Mouse (Mus musculus) bone marrow, adult 2 months (tissue): Measurements from ENCODE around the gene Pdss2.

ENCODE experiments used
- CTCF ChIP-seq: fragments of 200-500 bp; IDR thresholded peaks from 2 replicates; pipeline ENCODE4 v1.5.1; 2011; ENCODE audit warnings: low read length, control low read depth; ENCODE audit not compliant: control insufficient read depth, insufficient read depth
- POLR2A ChIP-seq: fragments of 200-500 bp; IDR thresholded peaks from 2 replicates; pipeline ENCODE4 v1.6.1; 2011; ENCODE audit warnings: low read depth, mild to moderate bottlenecking, control low read depth, low read length, borderline replicate concordance; ENCODE audit not compliant: control insufficient read depth

DNA sequence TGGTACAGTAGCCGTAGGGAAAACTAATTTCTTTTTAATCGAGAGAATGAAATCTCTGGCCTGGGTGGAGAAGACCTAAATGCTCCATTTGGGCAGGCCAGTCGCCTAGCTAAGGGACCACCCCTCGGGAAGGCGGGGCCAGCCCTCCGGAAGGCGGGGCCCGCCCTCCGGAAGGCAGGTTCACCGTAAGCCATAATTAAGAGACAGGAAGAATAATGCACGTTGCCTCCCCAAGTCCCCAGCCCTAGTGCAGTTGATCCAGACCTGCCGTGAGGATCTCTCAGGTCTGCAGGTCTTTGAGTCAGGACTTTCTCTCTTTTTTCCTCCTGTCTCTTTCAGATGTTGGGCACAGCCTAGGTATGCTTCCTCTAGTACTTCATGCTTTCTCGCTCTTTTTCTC is 246.4 kb downstream of the Pdss2 start:
- TF ChIP-seq CTCF (no peak), POLR2A (no peak)
